Mouse (Mus musculus): ENCODE measurements at regions not wholly inside any gene's neighbourhood (a gene's known extent, or its start where the extent isn't known, plus 50 kb on each side); places are given as distances from the start of the nearest gene placed in this dataset.
"Not testable (repeated sequence)": the region's sequence is repeated elsewhere in the genome, so short reads cannot be mapped to it uniquely, and the experiment has no call there.

DNA sequence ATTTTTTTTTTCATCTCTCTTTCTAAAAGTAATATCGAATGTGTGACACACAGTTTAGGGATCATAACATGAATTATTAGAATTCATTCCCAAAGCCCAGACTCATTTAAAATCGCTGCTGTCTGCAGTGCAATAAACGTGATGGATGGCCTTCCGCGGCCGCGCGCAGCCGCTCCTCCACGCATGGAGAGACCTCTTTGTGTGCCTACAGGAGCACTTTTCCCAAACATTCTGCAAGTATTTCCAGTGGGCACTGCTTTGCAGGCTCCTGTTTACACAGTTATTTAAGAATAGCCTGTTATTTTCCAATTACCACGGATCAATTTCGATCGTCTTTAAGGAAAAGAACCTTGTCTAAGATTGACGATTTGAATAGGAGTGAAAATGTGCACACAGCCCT is 115.6 kb downstream of the Akr1d1 start:
- Histone ChIP-seq H3K4me2 (ENCODE audit: low read depth, low read length) (no peak overlapping the region), H3K4me3 (ENCODE audit: low read length) (no peak overlapping the region), H3K27ac (ENCODE audit: low read length) (no peak overlapping the region), H3K4me1 (ENCODE audit: control insufficient read depth, insufficient read depth, low read length) (peaks cover 5% of the 10 kb centered on the region; the same call in 1 of the 2 replicates), H3K36me3 (ENCODE audit: control insufficient read depth, insufficient read depth) (no peaks in the 10 kb centered on the region), H3K27me3 (ENCODE audit: control insufficient read depth, insufficient read depth, low read length) (no peaks in the 10 kb centered on the region), H3K9ac (ENCODE audit: low read length) (no peak overlapping the region), H3K9me3 (replicated peaks; ENCODE audit: control insufficient read depth, low read length) (no peaks in the 10 kb centered on the region)
- 78% methylated on average over 14 of the region's 14 CpGs for WGBS
- no peak for ATAC-seq (replicated peaks; ENCODE audit: extremely low read depth, insufficient read depth, low FRiP score)

DNA sequence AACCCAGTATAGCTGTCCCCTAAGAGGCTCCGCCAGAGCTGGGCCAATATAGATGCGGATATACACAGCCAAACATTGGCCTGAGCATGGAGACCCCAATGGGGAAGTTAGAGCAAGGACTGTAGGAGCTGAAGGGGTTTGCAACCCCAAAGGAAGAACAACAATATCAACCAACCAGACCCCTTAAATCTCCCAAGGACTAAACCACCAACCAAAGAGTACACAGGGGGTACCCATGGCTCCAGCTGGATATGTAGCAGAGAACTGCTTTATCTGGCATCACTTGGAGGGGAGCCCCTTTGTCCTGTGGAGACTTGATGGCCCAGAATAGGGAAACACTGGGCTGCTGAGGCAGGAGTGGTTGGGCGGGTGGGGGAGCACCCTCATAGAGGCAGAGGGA is 127.3 kb downstream of the Akr1d1 start:
- not testable (repeated sequence) for H3K4me1 ChIP-seq (ENCODE audit: control insufficient read depth, insufficient read depth, low read length); H3K9ac ChIP-seq (ENCODE audit: low read length); H3K27me3 ChIP-seq (ENCODE audit: control insufficient read depth, insufficient read depth, low read length); H3K4me2 ChIP-seq (ENCODE audit: low read depth, low read length); ATAC-seq (replicated peaks; ENCODE audit: extremely low read depth, insufficient read depth, low FRiP score); H3K9me3 ChIP-seq (replicated peaks; ENCODE audit: control insufficient read depth, low read length); H3K36me3 ChIP-seq (ENCODE audit: control insufficient read depth, insufficient read depth); H3K27ac ChIP-seq (ENCODE audit: low read length); H3K4me3 ChIP-seq (ENCODE audit: low read length)
- 82% methylated on average over 3 of the region's 3 CpGs for WGBS

DNA sequence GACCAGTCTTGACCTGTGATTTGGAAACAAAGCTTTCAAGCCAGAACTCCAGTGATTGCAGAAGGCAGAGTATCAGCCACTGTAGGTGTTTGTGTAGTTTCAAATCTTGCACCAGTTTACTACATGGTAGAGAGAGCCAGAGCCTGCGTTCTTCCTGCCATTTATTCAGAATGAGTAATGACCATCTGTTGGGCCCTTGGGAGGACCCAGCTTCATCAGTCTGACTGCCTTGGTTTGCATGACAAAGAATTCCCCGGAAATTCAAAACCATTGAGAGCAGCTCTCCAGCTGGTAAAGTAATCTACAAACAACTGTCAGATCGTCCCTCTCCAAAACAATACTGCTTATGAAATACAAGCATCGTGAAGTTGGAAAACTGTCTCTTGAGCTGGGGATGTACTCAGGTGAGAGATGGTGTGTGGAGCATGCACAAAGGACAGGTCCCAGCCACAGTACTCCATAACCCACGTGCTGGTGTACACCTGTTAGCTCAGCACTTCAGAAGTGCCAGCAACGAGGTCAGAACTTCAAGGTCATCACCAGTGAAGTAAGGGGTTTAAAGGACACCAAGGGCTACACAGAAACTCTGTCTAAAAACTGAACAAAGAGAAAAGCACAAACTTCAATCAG is 128.2 kb downstream of the Akr1d1 start:
- Histone ChIP-seq H3K4me1 (ENCODE audit: control insufficient read depth, insufficient read depth, low read length) (no peaks in the 10 kb centered on the region), H3K27ac (ENCODE audit: low read length) (no peak overlapping the region), H3K4me3 (ENCODE audit: low read length) (no peak overlapping the region), H3K9ac (ENCODE audit: low read length) (no peak overlapping the region), H3K27me3 (ENCODE audit: control insufficient read depth, insufficient read depth, low read length) (no peaks in the 10 kb centered on the region), H3K36me3 (ENCODE audit: control insufficient read depth, insufficient read depth) (no peaks in the 10 kb centered on the region), H3K9me3 (replicated peaks; ENCODE audit: control insufficient read depth, low read length) (no peaks in the 10 kb centered on the region), H3K4me2 (ENCODE audit: low read depth, low read length) (no peak overlapping the region)
- 44% methylated on average over 6 of the region's 6 CpGs for WGBS
- no peak for ATAC-seq (replicated peaks; ENCODE audit: extremely low read depth, insufficient read depth, low FRiP score)

DNA sequence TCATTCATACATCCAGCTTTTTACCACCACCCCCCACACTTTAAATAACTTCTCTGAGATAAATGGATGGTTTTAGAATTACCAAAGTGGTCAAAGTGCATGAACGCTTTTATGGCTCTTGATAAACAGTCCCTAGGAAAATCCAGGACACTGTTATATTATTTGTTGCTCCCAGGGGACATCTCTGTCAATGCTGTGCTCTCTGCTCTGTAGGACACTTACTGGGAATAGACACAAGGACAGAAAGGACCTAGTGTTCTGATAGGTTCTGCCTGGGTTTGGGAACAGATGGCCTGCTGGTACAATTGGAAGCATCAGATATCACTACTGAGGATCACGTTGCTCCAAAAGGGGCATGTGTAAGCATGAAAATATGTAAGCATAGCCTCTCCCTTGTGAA is 132.8 kb downstream of the Akr1d1 start:
- no peaks in the 10 kb centered on the region for H3K4me1 ChIP-seq (ENCODE audit: control insufficient read depth, insufficient read depth, low read length)
- H3K9me3 ChIP-seq (replicated peaks; ENCODE audit: control insufficient read depth, low read length): no peaks in the 10 kb centered on the region
- no peak overlapping the region for H3K9ac ChIP-seq (ENCODE audit: low read length)
- no peak overlapping the region for H3K4me3 ChIP-seq (ENCODE audit: low read length)
- H3K27me3 ChIP-seq (ENCODE audit: control insufficient read depth, insufficient read depth, low read length): no peaks in the 10 kb centered on the region
- WGBS: 37% methylated on average over 2 of the region's 2 CpGs
- no peak for ATAC-seq (replicated peaks; ENCODE audit: extremely low read depth, insufficient read depth, low FRiP score)
- H3K4me2 ChIP-seq (ENCODE audit: low read depth, low read length): no peak overlapping the region
- H3K27ac ChIP-seq (ENCODE audit: low read length): no peak overlapping the region
- no peaks in the 10 kb centered on the region for H3K36me3 ChIP-seq (ENCODE audit: control insufficient read depth, insufficient read depth)

DNA sequence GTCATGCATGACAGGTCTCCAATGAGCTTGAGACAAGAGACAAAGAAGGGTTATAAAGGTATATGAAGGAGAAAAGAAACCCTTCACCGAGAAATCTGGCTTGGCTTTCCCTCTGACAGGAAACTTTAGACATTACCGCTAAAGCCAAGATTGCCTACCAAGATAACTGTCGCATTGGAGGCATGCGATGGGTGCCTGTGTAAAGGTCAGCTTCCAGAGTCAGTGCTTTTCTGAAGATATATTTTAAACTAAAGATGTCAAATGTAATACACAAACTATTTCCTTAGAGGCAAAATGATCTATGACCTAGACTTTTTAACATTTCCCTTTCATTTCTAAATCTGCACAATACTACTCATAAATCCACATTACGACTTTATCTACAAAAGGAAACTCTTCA is 135.6 kb downstream of the Akr1d1 start:
- H3K4me3 ChIP-seq (ENCODE audit: low read length): no peak overlapping the region
- no peak overlapping the region for H3K4me2 ChIP-seq (ENCODE audit: low read depth, low read length)
- H3K9me3 ChIP-seq (replicated peaks; ENCODE audit: control insufficient read depth, low read length): no peaks in the 10 kb centered on the region
- ATAC-seq (replicated peaks; ENCODE audit: extremely low read depth, insufficient read depth, low FRiP score): no peak
- no peak overlapping the region for H3K9ac ChIP-seq (ENCODE audit: low read length)
- WGBS: 78% methylated on average over 5 of the region's 5 CpGs
- no peaks in the 10 kb centered on the region for H3K27me3 ChIP-seq (ENCODE audit: control insufficient read depth, insufficient read depth, low read length)
- H3K36me3 ChIP-seq (ENCODE audit: control insufficient read depth, insufficient read depth): no peaks in the 10 kb centered on the region
- H3K27ac ChIP-seq (ENCODE audit: low read length): no peak overlapping the region
- no peaks in the 10 kb centered on the region for H3K4me1 ChIP-seq (ENCODE audit: control insufficient read depth, insufficient read depth, low read length)

DNA sequence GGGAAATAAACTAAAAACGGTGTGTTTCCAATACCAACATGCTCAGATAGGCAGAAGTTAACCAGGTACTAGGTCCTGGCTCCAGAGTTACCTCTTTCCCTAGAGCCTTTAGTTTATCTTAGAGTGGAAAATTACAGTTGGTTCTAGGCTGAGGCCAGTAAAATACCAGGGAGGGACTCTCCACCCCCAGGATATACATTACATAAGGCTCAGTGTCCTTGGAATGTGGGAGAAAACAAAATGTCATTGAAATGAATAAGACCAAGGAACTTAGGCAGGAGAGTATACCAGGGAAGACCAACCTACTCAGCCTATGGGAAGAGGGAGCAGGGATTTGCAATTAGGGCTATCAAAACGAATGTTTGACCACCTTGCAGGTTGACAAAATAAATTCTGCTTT is 139.4 kb downstream of the Akr1d1 start:
- WGBS: 59% methylated on average over 2 of the region's 2 CpGs

DNA sequence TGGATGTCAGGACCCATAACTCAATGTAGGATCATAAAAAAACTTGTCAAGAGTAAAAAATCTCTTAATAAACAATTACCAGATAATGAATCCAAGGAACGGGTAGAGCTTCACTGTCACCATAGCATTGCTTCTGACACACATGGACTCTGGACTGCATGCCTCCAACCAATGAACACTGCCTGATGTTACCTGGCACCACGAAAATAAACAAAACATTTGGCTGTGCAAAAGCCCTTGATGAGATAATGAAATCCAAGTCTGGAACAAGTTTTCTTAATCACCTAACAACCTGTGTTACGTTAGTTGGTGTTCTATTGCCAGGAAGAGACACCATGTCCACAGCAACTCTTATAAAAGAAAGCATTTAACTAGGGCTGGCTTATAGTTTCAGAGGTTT is 140.7 kb downstream of the Akr1d1 start:
- Histone ChIP-seq H3K4me3 (ENCODE audit: low read length) (no peak overlapping the region), H3K36me3 (ENCODE audit: control insufficient read depth, insufficient read depth) (no peaks in the 10 kb centered on the region), H3K9ac (ENCODE audit: low read length) (no peak overlapping the region), H3K4me1 (ENCODE audit: control insufficient read depth, insufficient read depth, low read length) (no peaks in the 10 kb centered on the region), H3K4me2 (ENCODE audit: low read depth, low read length) (no peak overlapping the region), H3K27me3 (ENCODE audit: control insufficient read depth, insufficient read depth, low read length) (no peaks in the 10 kb centered on the region), H3K27ac (ENCODE audit: low read length) (no peak overlapping the region), H3K9me3 (replicated peaks; ENCODE audit: control insufficient read depth, low read length) (peaks cover 6% of the 10 kb centered on the region; the same call in 1 of the 2 replicates)
- ATAC-seq (replicated peaks; ENCODE audit: extremely low read depth, insufficient read depth, low FRiP score): no peak
- WGBS: 78% methylated on average over 3 of the region's 3 CpGs

More for the DNA sequence above, 139.4 kb downstream of the Akr1d1 start:
- Histone ChIP-seq H3K4me1 (ENCODE audit: control insufficient read depth, insufficient read depth, low read length) (no peaks in the 10 kb centered on the region), H3K27ac (ENCODE audit: low read length) (no peak overlapping the region), H3K9me3 (replicated peaks; ENCODE audit: control insufficient read depth, low read length) (peaks cover 6% of the 10 kb centered on the region; the same call in 1 of the 2 replicates), H3K9ac (ENCODE audit: low read length) (no peak overlapping the region), H3K4me3 (ENCODE audit: low read length) (no peak overlapping the region), H3K4me2 (ENCODE audit: low read depth, low read length) (no peak overlapping the region), H3K36me3 (ENCODE audit: control insufficient read depth, insufficient read depth) (no peaks in the 10 kb centered on the region), H3K27me3 (ENCODE audit: control insufficient read depth, insufficient read depth, low read length) (no peaks in the 10 kb centered on the region)
- no peak for ATAC-seq (replicated peaks; ENCODE audit: extremely low read depth, insufficient read depth, low FRiP score)

DNA sequence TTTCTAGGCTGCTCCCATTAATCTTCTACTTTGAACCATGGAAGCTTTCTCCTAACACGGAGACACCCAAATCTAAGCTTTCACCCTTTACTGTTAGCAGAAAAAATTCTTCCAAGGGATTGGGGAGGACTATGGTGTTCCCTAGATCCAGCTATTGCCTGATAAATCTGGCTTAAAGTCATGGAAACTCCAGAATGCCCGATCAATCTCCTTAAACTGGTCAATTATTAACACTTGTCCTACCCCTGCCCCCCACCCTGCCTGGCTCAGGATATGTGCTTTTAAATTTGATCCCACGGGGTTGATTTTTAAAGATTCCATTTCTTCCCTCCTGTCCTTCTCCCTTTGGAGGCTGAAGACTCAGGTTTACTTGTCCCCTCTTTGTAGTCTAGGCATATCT is 149.9 kb downstream of the Akr1d1 start:
- H3K9me3 ChIP-seq (replicated peaks; ENCODE audit: control insufficient read depth, low read length): peaks cover 6% of the 10 kb centered on the region
- no peak for ATAC-seq (replicated peaks; ENCODE audit: extremely low read depth, insufficient read depth, low FRiP score)

DNA sequence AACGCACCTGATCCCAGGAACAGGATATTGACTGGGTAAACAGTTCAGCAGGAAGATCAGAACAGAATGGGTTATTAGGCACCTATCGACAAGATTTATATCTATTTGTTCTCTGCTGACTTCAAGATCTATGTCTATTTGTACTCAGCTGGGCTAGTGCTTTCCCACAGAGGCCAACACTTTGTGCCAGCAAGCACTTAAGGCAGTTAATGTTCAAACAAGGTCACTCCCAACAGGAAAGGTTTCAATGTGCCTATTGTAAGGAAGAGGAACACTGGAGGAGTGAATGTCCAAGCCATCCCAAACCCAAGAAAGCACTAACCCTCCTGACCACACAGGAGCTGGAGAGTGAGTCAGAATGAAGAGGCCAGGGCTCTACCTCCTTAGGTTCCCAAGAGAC is 151.4 kb downstream of the Akr1d1 start:
- H3K4me1 ChIP-seq (ENCODE audit: control insufficient read depth, insufficient read depth, low read length); H3K9ac ChIP-seq (ENCODE audit: low read length); H3K4me2 ChIP-seq (ENCODE audit: low read depth, low read length); H3K36me3 ChIP-seq (ENCODE audit: control insufficient read depth, insufficient read depth); H3K4me3 ChIP-seq (ENCODE audit: low read length); H3K9me3 ChIP-seq (replicated peaks; ENCODE audit: control insufficient read depth, low read length); H3K27ac ChIP-seq (ENCODE audit: low read length); H3K27me3 ChIP-seq (ENCODE audit: control insufficient read depth, insufficient read depth, low read length); ATAC-seq (replicated peaks; ENCODE audit: extremely low read depth, insufficient read depth, low FRiP score): not testable (repeated sequence)
- WGBS: 83% methylated on average over 2 of the region's 2 CpGs

More for the DNA sequence above, 149.9 kb downstream of the Akr1d1 start:
- H3K4me3 ChIP-seq (ENCODE audit: low read length): no peak overlapping the region
- no peaks in the 10 kb centered on the region for H3K36me3 ChIP-seq (ENCODE audit: control insufficient read depth, insufficient read depth)
- no peak overlapping the region for H3K9ac ChIP-seq (ENCODE audit: low read length)
- WGBS: 71% methylated on average over 3 of the region's 3 CpGs
- H3K4me2 ChIP-seq (ENCODE audit: low read depth, low read length): no peak overlapping the region
- H3K27ac ChIP-seq (ENCODE audit: low read length): no peak overlapping the region
- H3K27me3 ChIP-seq (ENCODE audit: control insufficient read depth, insufficient read depth, low read length): no peaks in the 10 kb centered on the region
- H3K4me1 ChIP-seq (ENCODE audit: control insufficient read depth, insufficient read depth, low read length): no peaks in the 10 kb centered on the region
